8 mouse cellular contexts compared by ENCODE assay signal in the genomic region with DNA sequence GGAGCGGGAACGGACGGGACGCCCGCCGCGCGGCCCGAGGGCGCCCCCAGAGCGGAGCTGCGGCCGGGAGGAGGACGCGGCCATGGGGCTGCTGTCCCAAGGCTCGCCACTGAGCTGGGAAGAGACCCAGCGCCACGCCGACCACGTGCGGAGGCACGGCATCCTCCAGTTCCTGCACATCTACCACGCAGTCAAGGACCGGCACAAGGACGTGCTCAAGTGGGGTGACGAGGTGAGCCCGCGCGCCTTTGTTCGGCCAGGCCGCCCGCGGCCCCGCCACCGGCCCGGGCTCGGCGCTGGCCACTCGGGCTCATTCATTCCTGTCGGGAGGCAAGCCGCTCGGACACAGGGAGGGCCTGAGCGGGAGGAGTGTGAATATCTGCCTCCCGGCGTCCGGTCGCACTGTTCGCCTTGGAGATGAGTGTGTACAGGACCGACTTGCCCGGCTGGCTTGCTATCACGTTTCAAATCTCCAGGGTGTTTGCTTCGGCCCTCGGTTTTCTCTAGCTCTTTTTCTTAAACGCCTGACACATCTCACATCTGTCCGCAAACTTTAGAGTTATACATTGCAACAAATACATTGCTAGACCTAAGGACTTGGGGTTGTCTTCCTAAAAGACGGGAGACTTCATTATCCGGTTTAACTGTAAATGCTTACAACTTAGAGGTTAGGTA. TPM values are rescaled to one million over a fixed set of nuclear protein-coding genes. Genes with fewer than 3 reads are reported as not detected.
DNase-seq lines count a peak whose midpoint lies in the region; ATAC-seq and TF ChIP-seq lines count a peak whose summit lies in the region.

No protein-coding gene starts in this region.

- H3K27ac ChIP-seq in CH12.LX (ENCODE audit: insufficient read depth, low read depth) = peak overlapping the region; percentile 11
- H3K27ac ChIP-seq in kidney, adult 2 months (ENCODE audit: insufficient read depth, low read depth, low read length) = peak overlapping the region; percentile 80
- H3K27ac ChIP-seq in liver, embryonic 16.5 days (ENCODE audit: low read length) = peak overlapping the region; percentile 90

- peaks cover 23% of the 10 kb centered on the region; the same call in 1 of the 2 replicates for H3K79me2 ChIP-seq in CH12.LX (replicated peaks; ENCODE audit: control insufficient read depth, extremely low read depth, insufficient read depth, poor library complexity, severe bottlenecking)

- peak; percentile 40 for DNase-seq in CH12.LX (ENCODE audit: extremely low read depth)
- DNase-seq in adipocyte (ENCODE audit: low spot score) = peak; percentile 63
- peak; percentile 79 for DNase-seq in embryo, embryonic 10 days (ENCODE audit: low spot score)
- peak; percentile 54 to 61 for DNase-seq in gastrocnemius, adult 8-10 months (ENCODE audit: low spot score in 2 of 2)
- peak; percentile 69 for DNase-seq in kidney, adult 2 months
- DNase-seq in neural tube, embryonic 10.5 days (ENCODE audit: extremely low spot score, low spot score) = peak; percentile 87
- peak; percentile 61 for DNase-seq in urinary bladder, postnatal 25 days (ENCODE audit: low spot score)

- peak overlapping the region; percentile 9 for H3K4me2 ChIP-seq in CH12.LX (ENCODE audit: insufficient read depth, low read depth, poor library complexity, severe bottlenecking)
- H3K4me2 ChIP-seq in liver, embryonic 16.5 days (ENCODE audit: low read depth, low read length) = peak overlapping the region; percentile 50

- H3K4me1 ChIP-seq in CH12.LX (ENCODE audit: control insufficient read depth in 1 of 2, insufficient read depth in 2 of 2) = peaks cover 6 to 61% of the 10 kb centered on the region in 2 experiments
- peaks cover 12% of the 10 kb centered on the region; the same call in 1 of the 2 replicates for H3K4me1 ChIP-seq in kidney, adult 2 months (ENCODE audit: control insufficient read depth, insufficient read depth, low read length)
- peaks cover 40% of the 10 kb centered on the region for H3K4me1 ChIP-seq in liver, embryonic 16.5 days (ENCODE audit: control insufficient read depth, low read depth, low read length)

- H3K9me3 ChIP-seq in CH12.LX (replicated peaks; ENCODE audit: low read length) = no peaks in the 10 kb centered on the region
- H3K9me3 ChIP-seq in liver, embryonic 16.5 days (replicated peaks; ENCODE audit: control insufficient read depth, low read length) = no peaks in the 10 kb centered on the region

- under 1% methylated on average over 56 of the region's 57 CpGs for WGBS in kidney, adult 2 months
- WGBS in liver, embryonic 16.5 days (ENCODE audit: insufficient replicate concordance) = under 1% methylated on average over 50 of the region's 57 CpGs

- in situ Hi-C loops in CH12.LX (cut with MboI; ENCODE audit: low pct_ligation_motif_present, low pct_unique_long_range_greater_than_20kb, low sequenced_read_pairs) = loop anchor here (10.0 kb wide), 1 partner anchor 50 kb away; no protein-coding TSS in a partner anchor

- TF ChIP-seq EP300 in CH12.LX (IDR thresholded peaks at IDR 0.05; ENCODE audit: low read length) = no peak

- no peak for TF ChIP-seq POLR2A in CH12.LX (IDR thresholded peaks at IDR 0.05; ENCODE audit: low read depth, low read length)
- TF ChIP-seq POLR2A in kidney, adult 2 months (IDR thresholded peaks at IDR 0.05; ENCODE audit: low read depth, low read length) = no peak

- peak in 1 of 2 experiments; percentile 22; a peak in 1 of 4 replicates for TF ChIP-seq CTCF in CH12.LX (conservative IDR thresholded peaks at IDR 0.05 in 1 of 2, IDR thresholded peaks at IDR 0.05 in 1 of 2; ENCODE audit: low read depth in 2 of 2, low read length in 2 of 2)
- peak; percentile 25; the same call in 1 of the 2 replicates for TF ChIP-seq CTCF in kidney, adult 2 months (conservative IDR thresholded peaks at IDR 0.05; ENCODE audit: insufficient read depth, insufficient read length, low read depth, low read length)

- H3K4me3 ChIP-seq in CH12.LX (replicated peaks in 1 of 3; ENCODE audit: low read depth in 2 of 3, low read length in 2 of 3, poor library complexity in 1 of 3) = peak overlapping the region; percentile 61 to 86 (median 86)
- peak overlapping the region; percentile 99 for H3K4me3 ChIP-seq in kidney, adult 2 months (ENCODE audit: insufficient read depth, low read depth, low read length)
- peak overlapping the region; percentile 83 for H3K4me3 ChIP-seq in liver, embryonic 16.5 days (ENCODE audit: low read depth, low read length)

- peak; percentile 40 for ATAC-seq in liver, embryonic 16.5 days (ENCODE audit: low read depth)

- peak overlapping the region; percentile 47 for H3K9ac ChIP-seq in CH12.LX (ENCODE audit: insufficient read depth, low read depth)
- H3K9ac ChIP-seq in liver, embryonic 16.5 days (ENCODE audit: low read depth, low read length) = peak overlapping the region; percentile 91

- H3K27me3 ChIP-seq in CH12.LX (replicated peaks) = no peaks in the 10 kb centered on the region
- no peaks in the 10 kb centered on the region for H3K27me3 ChIP-seq in kidney, adult 2 months (replicated peaks; ENCODE audit: control insufficient read depth, insufficient read depth, low read length)
- no peaks in the 10 kb centered on the region for H3K27me3 ChIP-seq in liver, embryonic 16.5 days (ENCODE audit: control insufficient read depth, insufficient read depth, low read depth, low read length)

- dilution Hi-C loops in CH12.LX (cut with MboI; ENCODE audit: extremely low pct_ligation_motif_present, extremely low pct_unique_long_range_greater_than_20kb, low sequenced_read_pairs) = no loop called here

- TF ChIP-seq RAD21 in CH12.LX (IDR thresholded peaks at IDR 0.05; ENCODE audit: low read depth, low read length) = no peak; the same call in 1 of the 2 replicates

- peaks cover 0 to 26% of the 10 kb centered on the region in 2 experiments for H3K36me3 ChIP-seq in CH12.LX (replicated peaks in 1 of 2; ENCODE audit: control insufficient read depth in 1 of 2, insufficient read depth in 1 of 2, low read length in 1 of 2)
- no peaks in the 10 kb centered on the region for H3K36me3 ChIP-seq in kidney, adult 2 months (ENCODE audit: control insufficient read depth, insufficient read depth, low read length)
- no peaks in the 10 kb centered on the region; the same call in 1 of the 2 replicates for H3K36me3 ChIP-seq in liver, embryonic 16.5 days (ENCODE audit: control insufficient read depth, insufficient read depth)

TF ChIP-seq in CH12.LX, 34 proteins besides CTCF, POLR2A, EP300 and RAD21:
- no peak for TF ChIP-seq TBP (conservative IDR thresholded peaks at IDR 0.05; ENCODE audit: low read depth, low read length)
- TF ChIP-seq MEF2A (IDR thresholded peaks at IDR 0.05; ENCODE audit: borderline replicate concordance, low read depth, low read length) = 0 out of 2 replicates have a peak, but pooled peaks have one; percentile 10
- no peak for TF ChIP-seq GABPA (IDR thresholded peaks at IDR 0.05; ENCODE audit: insufficient replicate concordance, low read depth, low read length)
- TF ChIP-seq JUN (IDR thresholded peaks at IDR 0.05; ENCODE audit: insufficient read depth, low read depth, low read length) = no peak
- peak; percentile 18; the same call in 1 of the 2 replicates for TF ChIP-seq SIN3A (IDR thresholded peaks at IDR 0.05; ENCODE audit: low read length)
- TF ChIP-seq MYC (IDR thresholded peaks at IDR 0.05; ENCODE audit: low read depth, low read length) = no peak; the same call in 1 of the 2 replicates
- TF ChIP-seq RCOR1 (conservative IDR thresholded peaks at IDR 0.05; ENCODE audit: low read depth, low read length) = no peak
- peak; percentile 84 for TF ChIP-seq MAX (IDR thresholded peaks at IDR 0.05; ENCODE audit: low read length)
- no peak for TF ChIP-seq SMC3 (IDR thresholded peaks at IDR 0.05; ENCODE audit: low read depth, low read length)
- no peak for TF ChIP-seq TCF12 (IDR thresholded peaks at IDR 0.05; ENCODE audit: low read depth, low read length)
- TF ChIP-seq NRF1 (IDR thresholded peaks at IDR 0.05; ENCODE audit: low read depth, low read length) = no peak
- TF ChIP-seq POLR2AphosphoS2 (IDR thresholded peaks at IDR 0.05; ENCODE audit: low read depth, low read length) = no peak
- TF ChIP-seq E2F4 (IDR thresholded peaks at IDR 0.05; ENCODE audit: insufficient replicate concordance, low read depth, low read length) = no peak
- peak; percentile 91; the same call in 1 of the 2 replicates for TF ChIP-seq UBTF (IDR thresholded peaks at IDR 0.05; ENCODE audit: low read depth, low read length)
- 0 out of 2 replicates have a peak, but pooled peaks have one; percentile 2 for TF ChIP-seq CHD2 (IDR thresholded peaks at IDR 0.05; ENCODE audit: low read length)
- no peak for TF ChIP-seq HCFC1 (IDR thresholded peaks at IDR 0.05; ENCODE audit: low read depth, low read length)
- no peak for TF ChIP-seq NELFE (IDR thresholded peaks at IDR 0.05; ENCODE audit: low read depth, low read length)
- peak; percentile 60 for TF ChIP-seq BHLHE40 (IDR thresholded peaks at IDR 0.05; ENCODE audit: low read depth, low read length)
- no peak for TF ChIP-seq PAX5 (IDR thresholded peaks at IDR 0.05; ENCODE audit: low read length)
- TF ChIP-seq IRF4 (IDR thresholded peaks at IDR 0.05; ENCODE audit: low read depth, low read length) = no peak
- TF ChIP-seq ZNF384 (IDR thresholded peaks at IDR 0.05; ENCODE audit: low read depth, low read length) = no peak
- TF ChIP-seq ELF1 (IDR thresholded peaks at IDR 0.05; ENCODE audit: low read depth, low read length) = peak; percentile 1; the same call in 1 of the 2 replicates
- TF ChIP-seq CHD1 (IDR thresholded peaks at IDR 0.05; ENCODE audit: low read depth, low read length) = no peak
- TF ChIP-seq USF2 (conservative IDR thresholded peaks at IDR 0.05; ENCODE audit: low read depth, low read length) = no peak
- peak; percentile 94 for TF ChIP-seq MXI1 (IDR thresholded peaks at IDR 0.05; ENCODE audit: low read depth, low read length)
- no peak for TF ChIP-seq ZMIZ1 (IDR thresholded peaks at IDR 0.05; ENCODE audit: low read depth, low read length)
- TF ChIP-seq JUND (conservative IDR thresholded peaks at IDR 0.05; ENCODE audit: low read depth, low read length) = no peak
- TF ChIP-seq USF1 (IDR thresholded peaks at IDR 0.05; ENCODE audit: low read depth, low read length) = no peak

RNA-seq across cellular contexts. Expression of gene Gclc, which starts 0.5 kb away (rescaled TPM):
- total RNA-seq in CH12.LX (2012; rRNA removed) (20.4 and 22.6 TPM in 2 replicates), CH12.LX (2014; rRNA removed) (35.7 and 39.2 TPM in 2 replicates)
- polyA plus RNA-seq in CH12.LX (2012; ENCODE audit: insufficient read length, low read depth) = 78.3 and 84.8 TPM in 2 replicates
- 1 to 10 TPM; 7.2 to 9.6 (median 9.4) TPM for total RNA-seq in gastrocnemius, adult 8-10 months (2022)
- polyA plus RNA-seq in kidney, adult 2 months (2012; rRNA removed) = 88.7 and 99.9 TPM in 2 replicates
- polyA plus RNA-seq in liver, embryonic 16.5 days (2015; fragmentation: Nextera tagmentation; extraction: Ambion mirVana) = 21.9 and 24.6 TPM in 2 replicates

Comparison
In these comparisons a context has a peak if more than half of its experiments do, and no peak if none do; other contexts are left out.
1. Peak in every context shown above with its lines: DNase-seq, ATAC-seq, H3K4me3 ChIP-seq and H3K27ac ChIP-seq.
2. H3K27ac ChIP-seq: peak in every context shown above with its lines; median percentile 90 in liver, embryonic 16.5 days; 80 in kidney, adult 2 months; 11 in CH12.LX.